Mouse (Mus musculus): ENCODE measurements around the gene Fndc10.
"Not testable (repeated sequence)": the region's sequence is repeated elsewhere in the genome, so short reads cannot be mapped to it uniquely, and the experiment has no call there.

Fndc10 gene

GRCm38 (mm10) chr4:155736421-155736820 lies 42.3 kb downstream of the Fndc10 start:
- DNase-seq (ENCODE audit: low read depth) = no peak

DNA sequence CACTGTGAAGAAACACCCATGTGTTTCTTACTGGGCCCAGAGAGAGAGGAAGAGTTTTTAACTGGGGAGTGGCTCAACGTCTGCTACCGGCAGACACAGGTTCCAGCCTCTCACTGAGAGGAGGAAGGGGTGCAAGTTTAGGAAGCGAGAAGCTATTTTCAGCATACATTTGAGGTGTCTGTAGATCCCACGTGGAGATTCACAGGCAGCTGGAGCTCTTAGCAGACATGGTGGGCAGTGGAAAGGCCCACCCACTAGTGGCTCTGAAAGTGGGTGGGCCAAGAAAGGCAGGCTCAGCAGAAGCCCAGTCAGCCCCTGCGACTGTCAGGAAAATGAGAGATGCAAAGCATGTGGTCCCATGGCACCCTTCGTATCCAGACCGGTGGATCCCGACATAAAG lies 44.1 kb downstream of the Fndc10 start:
- DNase-seq (ENCODE audit: low read depth) = no peak

DNA sequence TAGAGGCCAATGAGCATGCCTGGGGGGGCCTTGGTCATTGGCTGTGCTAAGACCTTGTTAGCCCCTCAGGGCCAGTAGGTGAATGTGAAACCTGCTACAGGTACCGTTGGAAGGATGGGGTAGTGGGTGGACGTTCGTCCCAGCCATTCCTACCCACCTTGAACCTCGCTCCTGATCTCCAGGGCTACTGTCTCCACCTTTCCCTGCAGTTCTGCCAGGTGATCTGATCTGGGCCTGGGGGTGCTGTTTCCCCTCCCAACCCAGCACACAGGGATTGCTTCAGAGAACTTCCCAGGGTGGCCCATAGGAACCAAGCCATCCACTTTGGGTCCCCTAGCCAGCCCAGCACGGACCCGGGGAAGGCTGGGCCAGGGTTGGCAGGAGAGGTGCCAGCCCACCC lies 45.0 kb downstream of the Fndc10 start:
- no peak for DNase-seq (ENCODE audit: low read depth)

GRCm38 (mm10) chr4:155739741-155740636 lies 45.8 kb downstream of the Fndc10 start:
- no peak for DNase-seq (ENCODE audit: low read depth)

DNA sequence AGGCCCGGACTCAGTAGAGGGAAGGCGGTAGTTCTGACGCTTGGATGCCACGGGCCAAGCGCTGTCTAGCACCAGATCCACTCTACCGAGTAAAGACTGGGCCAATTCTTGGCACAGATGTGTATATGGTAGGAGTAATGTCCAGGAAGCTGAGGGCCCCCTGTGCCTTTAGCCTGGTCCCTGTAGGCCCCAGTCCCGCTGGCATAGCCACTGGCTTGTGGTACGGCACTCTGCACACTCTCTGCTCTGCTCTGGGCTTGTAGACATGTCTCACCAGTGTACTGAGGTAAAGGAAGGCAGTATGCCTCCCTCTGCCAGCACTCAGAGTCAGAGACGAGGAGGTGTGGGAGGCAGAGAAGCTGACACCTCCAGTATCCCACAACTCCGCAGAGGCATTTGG lies 46.5 kb downstream of the Fndc10 start:
- DNase-seq (ENCODE audit: low read depth) = not testable (repeated sequence)

DNA sequence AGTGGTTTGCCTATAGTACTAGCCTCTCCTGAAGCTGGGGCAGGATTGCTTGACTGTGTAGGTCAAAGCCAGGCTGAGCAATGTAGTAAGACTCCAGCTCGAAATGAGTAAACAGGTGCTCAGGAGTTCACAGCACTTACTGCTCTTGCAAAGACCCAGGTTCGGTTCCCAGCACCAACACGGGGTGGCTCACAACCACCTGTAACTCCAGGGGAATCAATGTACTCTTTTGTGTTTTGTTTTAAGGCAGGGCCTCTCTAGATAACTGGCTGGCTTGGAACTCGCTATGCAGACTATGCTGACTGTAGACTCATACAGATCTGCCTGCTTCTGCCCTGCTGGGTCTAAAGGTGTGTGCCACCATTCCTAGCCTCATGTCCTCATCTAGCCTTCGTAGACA lies 48.5 kb downstream of the Fndc10 start:
- DNase-seq (ENCODE audit: low read depth) = no peak

GRCm38 (mm10) chr4:155744474-155744873 lies 50.3 kb downstream of the Fndc10 start:
- DNase-seq (ENCODE audit: low read depth) = no peak

GRCm38 (mm10) chr4:155745136-155745535 lies 51.0 kb downstream of the Fndc10 start:
- DNase-seq (ENCODE audit: low read depth) = no peak
